Mouse (Mus musculus) C2C12 (cell line): Measurements from ENCODE around the gene Rsrc2.

Experiments used
- CTCF ChIP-seq: IDR thresholded peaks from one replicate; pipeline ENCODE4 v1.5.1; 2011; ENCODE audit not compliant: control insufficient read depth, insufficient read depth, insufficient read length
- MYOD1 ChIP-seq: IDR thresholded peaks from one replicate; pipeline ENCODE4 v1.6.1; 2011; ENCODE audit warnings: low read depth; ENCODE audit not compliant: control insufficient read depth, insufficient read length
- USF1 ChIP-seq: IDR thresholded peaks from one replicate; pipeline ENCODE4 v1.6.1; 2011; ENCODE audit warnings: low read depth, mild to moderate bottlenecking, control low read depth, moderate library complexity

DNA sequence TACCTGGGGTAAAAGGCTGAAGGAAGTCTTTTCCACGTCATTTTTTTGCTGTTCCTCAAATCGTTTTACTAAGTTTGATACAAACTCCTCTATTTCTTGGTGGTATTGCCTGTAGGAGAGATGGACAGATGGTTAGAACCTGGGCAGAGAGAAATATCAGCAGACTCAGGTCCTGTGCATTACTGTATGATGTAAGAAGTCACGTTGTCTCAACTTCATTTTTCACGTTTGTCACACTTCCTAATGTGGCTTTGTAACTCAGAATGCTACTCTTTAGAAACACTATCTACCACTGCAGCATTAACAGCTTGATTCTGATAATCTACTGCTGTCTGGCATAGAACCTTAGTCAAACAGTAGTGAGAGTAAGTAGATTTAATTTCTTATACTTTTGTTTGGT, 34.6 kb downstream of the Rsrc2 start:
- TF ChIP-seq CTCF (no peak), USF1 (no peak), MYOD1 (no peak)
